Mouse (Mus musculus): ENCODE measurements around the gene Aldh1a2.

- TF ChIP-seq TCF12 (IDR thresholded peaks at IDR 0.05; ENCODE audit: insufficient read depth, poor library complexity, severe bottlenecking) (no peak), MYOD1 (IDR thresholded peaks at IDR 0.05; ENCODE audit: control insufficient read depth in 1 of 3, insufficient read length in 2 of 3, low read depth in 2 of 3) (no peak), MAX (IDR thresholded peaks at IDR 0.05; ENCODE audit: low read depth) (no peak), SRF (IDR thresholded peaks at IDR 0.05; ENCODE audit: control insufficient read depth, insufficient read length, low read depth) (no peak), POLR2A (IDR thresholded peaks at IDR 0.05; ENCODE audit: insufficient read length, low read depth) (no peak), POLR2AphosphoS2 (IDR thresholded peaks at IDR 0.05; ENCODE audit: insufficient read length, low read depth) (no peak), E2F4 (IDR thresholded peaks at IDR 0.05; ENCODE audit: insufficient read depth) (no peak)
Observed at GRCm38 (mm10) chr9:71220401-71220800, 4.8 kb downstream of the Aldh1a2 start.
